Mouse (Mus musculus) Muller cell, postnatal 12 days (primary cell): ENCODE results near the gene Wbp1l.

Source experiments
- DNase-seq: peaks from one replicate; pipeline ENCODE4 v3.0.0-alpha.2; 2015; ENCODE audit errors: inconsistent ontology term

The Wbp1l gene

GRCm38 (mm10) chr19:46658348-46658747, 59.5 kb downstream of the Wbp1l start:
- no peak for DNase-seq

GRCm38 (mm10) chr19:46658851-46659250, 60.0 kb downstream of the Wbp1l start:
- no peak for DNase-seq

- no peak for DNase-seq
Observed at GRCm38 (mm10) chr19:46661511-46661910, 62.6 kb downstream of the Wbp1l start.

GRCm38 (mm10) chr19:46662214-46662613, 63.3 kb downstream of the Wbp1l start:
- no peak for DNase-seq

- no peak for DNase-seq
Observed at GRCm38 (mm10) chr19:46662784-46663183, 63.9 kb downstream of the Wbp1l start.

GRCm38 (mm10) chr19:46665474-46665873, 66.6 kb downstream of the Wbp1l start:
- DNase-seq, result peak; percentile 26

GRCm38 (mm10) chr19:46667300-46667699, 68.4 kb downstream of the Wbp1l start:
- no peak for DNase-seq

- DNase-seq, result no peak
Observed at GRCm38 (mm10) chr19:46668263-46668662, 69.4 kb downstream of the Wbp1l start.

- no peak for DNase-seq
Observed at GRCm38 (mm10) chr19:46669802-46670201, 70.9 kb downstream of the Wbp1l start.

GRCm38 (mm10) chr19:46670691-46671090, 71.8 kb downstream of the Wbp1l start:
- peak; percentile 46 for DNase-seq

GRCm38 (mm10) chr19:46672766-46673418, 74.0 kb downstream of the Wbp1l start, which contains the start of gene Cyp17a1:
Gene Cyp17a1 (minus strand): TSS chr19:46673172.
- no peak for DNase-seq

- no peak for DNase-seq
Observed at GRCm38 (mm10) chr19:46675641-46676040, 76.8 kb downstream of the Wbp1l start.

- no peak for DNase-seq
Observed at GRCm38 (mm10) chr19:46679720-46680383, 81.0 kb downstream of the Wbp1l start.

- peak; percentile 88 for DNase-seq
Observed at GRCm38 (mm10) chr19:46689460-46690372, 90.8 kb downstream of the Wbp1l start, which contains the start of gene Borcs7. Gene Borcs7 (plus strand): TSS chr19:46689906.

GRCm38 (mm10) chr19:46690387-46690786, 91.5 kb downstream of the Wbp1l start:
- no peak for DNase-seq

- no peak for DNase-seq
Observed at GRCm38 (mm10) chr19:46691078-46691477, 92.2 kb downstream of the Wbp1l start.

GRCm38 (mm10) chr19:46693146-46693545, 94.3 kb downstream of the Wbp1l start:
- no peak for DNase-seq

- no peak for DNase-seq
Observed at GRCm38 (mm10) chr19:46696482-46696881, 97.6 kb downstream of the Wbp1l start.

GRCm38 (mm10) chr19:46696943-46697342, 98.1 kb downstream of the Wbp1l start:
- DNase-seq, result no peak

GRCm38 (mm10) chr19:46697840-46698517, 99.1 kb downstream of the Wbp1l start:
- no peak for DNase-seq

GRCm38 (mm10) chr19:46699011-46699481, 100.2 kb downstream of the Wbp1l start:
- no peak for DNase-seq
